Mouse (Mus musculus): ENCODE results near the gene Sdr16c6.

The Sdr16c6 gene

DNA sequence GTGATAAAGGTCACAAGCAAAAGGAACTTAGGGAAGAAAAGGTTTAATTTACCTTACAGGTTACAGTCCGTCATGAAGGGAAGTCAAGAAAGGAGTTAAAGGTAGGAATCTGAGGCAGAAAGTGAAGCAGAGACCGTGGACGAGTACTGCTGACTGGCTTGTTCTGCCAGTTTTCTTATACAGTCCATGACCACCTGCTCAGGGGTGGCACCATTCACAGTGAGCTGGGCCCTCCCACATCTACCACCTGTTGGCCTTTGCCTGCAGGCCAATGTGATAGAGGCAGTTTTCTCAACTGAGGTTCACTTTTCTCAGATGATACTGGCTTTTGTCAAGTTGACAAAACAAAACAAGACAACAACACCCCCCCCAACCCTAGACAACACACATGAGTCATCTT lies at the start of gene Sdr16c6:
Gene Sdr16c6 (minus strand): TSS at position 151 of the 400 bp plus-strand sequence.
- no peak for DNase-seq

DNA sequence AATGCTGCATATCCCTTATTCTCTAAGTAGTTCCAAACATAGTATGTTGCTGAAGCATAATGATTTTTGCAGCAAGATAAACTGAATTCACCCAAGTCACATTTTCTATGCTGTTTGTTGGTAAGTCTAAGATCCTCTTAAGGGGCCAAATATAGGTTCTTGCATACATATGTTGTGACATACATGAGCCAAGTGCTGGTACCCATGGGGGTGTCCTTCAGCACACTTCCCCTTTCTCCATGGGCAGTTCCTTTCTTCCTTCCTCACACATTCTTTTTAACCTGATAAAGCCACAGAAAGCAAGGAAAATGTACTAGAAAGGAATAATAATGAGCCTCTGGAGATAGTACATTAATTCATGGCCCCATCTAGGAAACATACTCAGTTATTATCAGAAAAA lies 2.9 kb upstream of the Sdr16c6 start:
- no peak for DNase-seq

DNA sequence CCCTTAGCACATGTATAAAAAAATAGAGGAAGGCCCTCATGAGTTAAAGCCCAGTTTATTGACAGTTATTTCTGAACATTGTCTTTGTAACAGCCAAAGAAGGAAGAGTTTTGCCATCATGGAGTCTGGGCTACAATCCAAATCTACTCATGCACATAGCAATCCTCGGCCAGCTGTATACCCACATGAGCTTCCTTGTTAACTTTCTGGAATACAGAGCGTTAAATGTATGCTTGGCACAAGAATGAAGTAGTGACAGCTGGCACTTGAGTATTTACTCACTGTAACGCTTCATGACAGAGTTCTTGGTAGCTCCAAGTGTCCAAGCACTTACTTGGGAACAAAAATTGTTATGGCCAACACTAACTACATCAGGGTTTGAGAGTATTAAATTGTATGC lies 1.8 kb upstream of the Sdr16c6 start:
- DNase-seq, result no peak

DNA sequence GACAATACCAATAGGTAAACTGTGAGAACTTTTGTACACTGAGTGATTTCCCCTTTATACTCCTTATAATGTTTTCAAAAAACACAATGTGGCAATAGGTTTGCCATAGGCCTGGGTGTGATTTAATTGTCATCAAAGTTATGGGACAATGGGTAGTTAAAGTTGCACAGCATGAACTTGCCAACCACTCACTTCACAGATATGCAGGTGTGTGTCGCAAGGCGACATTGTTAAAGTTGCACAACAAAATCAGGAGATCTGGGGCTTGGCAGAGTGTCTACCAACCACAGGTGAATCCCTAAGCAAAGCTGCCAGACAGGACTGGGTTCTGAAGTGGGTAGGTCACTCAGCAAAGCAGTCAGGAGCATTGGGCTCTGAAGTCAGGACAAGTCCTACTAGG lies 1.3 kb downstream of the Sdr16c6 start:
- DNase-seq, result no peak

Data from liver (tissue).